Mouse (Mus musculus) forelimb bud, embryonic 11.5 days (tissue): ENCODE measurements at regions not wholly inside any gene's neighbourhood (a gene's known extent, or its start where the extent isn't known, plus 50 kb on each side); places are given as distances from the start of the nearest gene placed in this dataset.
A peak's percentile ranks its signal among the peaks of the same experiment; 100 is the strongest.

Experiments
- DNase-seq: peaks from one replicate; pipeline ENCODE4 v3.0.0-alpha.2; 2012; ENCODE audit warnings: low read depth, low spot score

GRCm38 (mm10) chr19:15851622-15852021 lies 95.5 kb downstream of the Psat1 start:
- no peak for DNase-seq

- no peak for DNase-seq
Measured at GRCm38 (mm10) chr19:15850722-15851121, 96.4 kb downstream of the Psat1 start.

- no peak for DNase-seq
Measured at GRCm38 (mm10) chr19:15849235-15849634, 97.9 kb downstream of the Psat1 start.

GRCm38 (mm10) chr19:15838327-15838726 lies 108.8 kb downstream of the Psat1 start:
- DNase-seq: no peak

GRCm38 (mm10) chr19:15837715-15838175 lies 109.4 kb downstream of the Psat1 start:
- DNase-seq: no peak

GRCm38 (mm10) chr19:15836956-15837714 lies 110.0 kb downstream of the Psat1 start:
- DNase-seq: no peak

- no peak for DNase-seq
Measured at GRCm38 (mm10) chr19:15836201-15836955, 110.8 kb downstream of the Psat1 start.

- DNase-seq: no peak
Measured at GRCm38 (mm10) chr19:15830385-15830784, 116.8 kb downstream of the Psat1 start.

GRCm38 (mm10) chr19:15829158-15829557 lies 118.0 kb downstream of the Psat1 start:
- DNase-seq: no peak

GRCm38 (mm10) chr19:15827990-15828705 lies 119.0 kb downstream of the Psat1 start:
- no peak for DNase-seq

GRCm38 (mm10) chr19:15827120-15827989 lies 119.8 kb downstream of the Psat1 start:
- DNase-seq: peak; percentile 87

GRCm38 (mm10) chr19:15823688-15824371 lies 123.3 kb downstream of the Psat1 start:
- DNase-seq: no peak

- DNase-seq: no peak
Measured at GRCm38 (mm10) chr19:15820020-15820419, 127.1 kb downstream of the Psat1 start.

- no peak for DNase-seq
Measured at GRCm38 (mm10) chr19:15815166-15815565, 132.0 kb downstream of the Psat1 start.

GRCm38 (mm10) chr19:15809008-15809407 lies 138.1 kb downstream of the Psat1 start:
- DNase-seq: no peak

- no peak for DNase-seq
Measured at GRCm38 (mm10) chr19:15807681-15808080, 139.5 kb downstream of the Psat1 start.

GRCm38 (mm10) chr19:15803131-15803889 lies 143.8 kb downstream of the Psat1 start:
- DNase-seq: no peak

GRCm38 (mm10) chr19:15802641-15803040 lies 144.5 kb downstream of the Psat1 start:
- DNase-seq: no peak

GRCm38 (mm10) chr19:15801811-15802486 lies 145.2 kb downstream of the Psat1 start:
- DNase-seq: peak; percentile 84
